Mouse (Mus musculus) large intestine, adult 2 months (tissue): ENCODE measurements around the gene Adamts20. TPM values are rescaled to one million over a fixed set of nuclear protein-coding genes. Genes with fewer than 3 reads are reported as not detected.

Source experiments
- polyA plus RNA-seq: library from polyadenylated mRNA; depleted of rRNA; stranded (reverse); fragments of >200 nt; gene quantifications from 2 replicates; pipeline ENCODE4 v1.2.3, GENCODE M21; 2012; rRNA removed

Adamts20 gene
- polyA plus RNA-seq, 1 experiment = 0.02 TPM

Other genes starting within 250 kb of the Adamts20 start
- 2.8 and 2.9 TPM in 2 replicates for gene Pus7l, start 78.1 kb upstream of the Adamts20 start, polyA plus RNA-seq
- gene Irak4, start 78.2 kb upstream of the Adamts20 start, polyA plus RNA-seq = 16.9 and 24.4 TPM in 2 replicates
- gene Twf1, start 124.5 kb upstream of the Adamts20 start, polyA plus RNA-seq = 59.0 and 64.5 TPM in 2 replicates
- gene Tmem117, start 163.8 kb upstream of the Adamts20 start, polyA plus RNA-seq = 16.0 and 18.7 TPM in 2 replicates